In genomic region chr6:124999546-124999945, GRCm38 (mm10) we compare ENCODE assay signal across 1 mouse cellular context.
TF ChIP-seq lines count a peak whose summit lies in the region.

No protein-coding gene starts in this region.

TF ChIP-seq in ES-E14, 5 proteins besides CTCF, POLR2A, EP300 and RAD21:
- TF ChIP-seq ZNF384 (IDR thresholded peaks at IDR 0.05; ENCODE audit: low read depth, low read length), result no peak
- no peak for TF ChIP-seq HCFC1 (IDR thresholded peaks at IDR 0.05; ENCODE audit: borderline replicate concordance, insufficient read depth, low read length)
- no peak for TF ChIP-seq ZC3H11A (IDR thresholded peaks at IDR 0.05; ENCODE audit: borderline replicate concordance, low read depth, low read length)
- no peak for TF ChIP-seq MAFK (IDR thresholded peaks at IDR 0.05; ENCODE audit: insufficient read depth, low read depth, low read length)
- TF ChIP-seq CHD2 (IDR thresholded peaks at IDR 0.05; ENCODE audit: low read depth, low read length), result no peak
